ENCODE assay signal across 18 mouse cellular contexts in the genomic region with DNA sequence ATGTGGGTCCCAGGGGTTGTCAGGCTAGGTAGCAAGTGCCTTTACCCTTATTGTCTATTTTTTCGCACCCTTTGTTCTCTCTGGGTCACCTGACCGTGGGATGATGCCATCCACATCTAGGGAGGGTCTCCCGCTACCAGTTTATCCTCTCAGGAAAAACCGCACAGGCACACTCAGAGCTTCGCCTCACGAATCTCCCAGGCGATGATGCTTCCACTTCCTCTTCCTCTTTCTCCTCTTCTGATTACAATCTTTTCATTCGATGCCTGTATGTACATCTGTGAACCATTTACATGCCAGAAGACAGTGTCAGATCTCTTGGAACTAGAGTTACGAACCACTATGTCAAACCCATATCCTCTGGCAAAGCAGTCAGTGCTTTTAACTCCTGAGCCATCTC. TPM values are rescaled to one million over a fixed set of nuclear protein-coding genes. Genes with fewer than 3 reads are reported as not detected.
"Had no signal": no experiment of that assay in that cellular context is flagged by ENCODE, and none has a peak within 500 bp of the region (broad histone marks: within the 10 kb centered on the region; RNA-seq: fewer than 3 reads in every experiment).

No protein-coding gene starts in this region.

- H3K27me3 ChIP-seq: limb, embryonic 12.5 days; limb, embryonic 15.5 days had no signal

- H3K27ac ChIP-seq: limb, embryonic 12.5 days; limb, embryonic 15.5 days; liver, embryonic 14.5 days; macrophage; neural tube, embryonic 13.5 days; stomach, postnatal 0 days had no signal

- H3K36me3 ChIP-seq: limb, embryonic 12.5 days; limb, embryonic 15.5 days; neural tube, embryonic 13.5 days had no signal

- ATAC-seq: liver, postnatal 0 days; lung, postnatal 0 days had no signal

- H3K4me3 ChIP-seq: limb, embryonic 12.5 days; limb, embryonic 15.5 days; myocyte; neural tube, embryonic 13.5 days had no signal

- DNase-seq: kidney, adult 11 months; kidney, adult 8-10 months; kidney, postnatal 14 days; kidney, postnatal 4 days; left cerebral cortex, postnatal 4 days; liver, postnatal 0 days; lung, embryonic 14.5 days; midbrain, embryonic 14.5 days; thymus, postnatal 25 days had no signal

- H3K9ac ChIP-seq: limb, embryonic 12.5 days; limb, embryonic 15.5 days; liver, embryonic 14.5 days; liver, postnatal 0 days; lung, embryonic 14.5 days; neural tube, embryonic 13.5 days had no signal

- H3K9me3 ChIP-seq: limb, embryonic 12.5 days; limb, embryonic 15.5 days; neural tube, embryonic 13.5 days had no signal

RNA-seq across cellular contexts. Expression of gene Wnt11, which starts 31.7 kb away (rescaled TPM):
- total RNA-seq: megakaryocyte-erythroid progenitor cell, adult 5-6 weeks had no signal
- polyA plus RNA-seq: macrophage had no signal
